Mouse (Mus musculus) MEL (cell line): ENCODE measurements around the gene Per1. TPM values are rescaled to one million over a fixed set of nuclear protein-coding genes. Genes with fewer than 3 reads are reported as not detected.
A peak's percentile ranks its signal among the peaks of the same experiment; 100 is the strongest.

Source experiments
- DNase-seq: peaks from one replicate; pipeline ENCODE4 v3.0.0; 2011; ENCODE audit warnings: low read depth, low spot score
- H3K27ac ChIP-seq: 2 replicates; pipeline ENCODE4 v1.5.1; 2012; ENCODE audit warnings: low read depth, mild to moderate bottlenecking, control low read depth, low read length, moderate library complexity; ENCODE audit not compliant: control insufficient read depth
- H3K27me3 ChIP-seq, 2 experiments: fragments of 150-350 bp in 1 of 2; sonication (generic) in 1 of 2; 2 replicates each; pipeline ENCODE4 v1.6.1; 2012; ENCODE audit warnings: low read length in 2 of 2, mild to moderate bottlenecking in 2 of 2, improper control_type of control experiment in 1 of 2, moderate library complexity in 1 of 2; ENCODE audit not compliant: insufficient read depth in 2 of 2, control insufficient read depth in 1 of 2
- H3K36me3 ChIP-seq, 2 experiments: 2 replicates each; pipeline ENCODE4 v1.6.1; 2012 to 2014; ENCODE audit warnings: low read length in 2 of 2, improper control_type of control experiment in 1 of 2, inconsistent platforms in 1 of 2, mild to moderate bottlenecking in 1 of 2; ENCODE audit not compliant: insufficient read depth in 2 of 2, control insufficient read depth in 1 of 2
- H3K4me1 ChIP-seq, 2 experiments: fragments of 150-350 bp in 1 of 2; sonication (generic) in 1 of 2; 2 replicates each; pipeline ENCODE4 v1.6.1; 2012; ENCODE audit warnings: low read length in 2 of 2, improper control_type of control experiment in 1 of 2, mild to moderate bottlenecking in 1 of 2; ENCODE audit not compliant: insufficient read depth in 2 of 2, control insufficient read depth in 1 of 2
- H3K4me3 ChIP-seq, 2 experiments: fragments of 150-350 bp in 1 of 2; sonication (generic) in 1 of 2; 2 replicates each; pipeline ENCODE4 v1.5.1; 2012; ENCODE audit warnings: low read depth in 2 of 2, low read length in 2 of 2, mild to moderate bottlenecking in 2 of 2, moderate library complexity in 2 of 2, control low read depth in 1 of 2, improper control_type of control experiment in 1 of 2; ENCODE audit not compliant: control insufficient read depth in 1 of 2, insufficient read depth in 1 of 2
- H3K79me2 ChIP-seq: 2 replicates; pipeline ENCODE4 v1.6.1; 2012; ENCODE audit warnings: mild to moderate bottlenecking, low read length, moderate library complexity; ENCODE audit not compliant: control insufficient read depth, poor library complexity, insufficient read depth
- H3K9ac ChIP-seq: 2 replicates; pipeline ENCODE4 v1.6.1; 2012; ENCODE audit warnings: low read depth, mild to moderate bottlenecking, control low read depth, low read length, moderate library complexity; ENCODE audit not compliant: control insufficient read depth, poor library complexity, severe bottlenecking
- H3K9me3 ChIP-seq: fragments of 150-350 bp; sonication (generic); replicated peaks from 2 replicates; pipeline ENCODE4 v1.6.1; 2012; ENCODE audit warnings: mild to moderate bottlenecking, low read length, improper control_type of control experiment, moderate library complexity; ENCODE audit not compliant: insufficient read depth
- CTCF ChIP-seq, 3 experiments: IDR thresholded peaks in 2 of 3; conservative IDR thresholded peaks in 1 of 3; 2 replicates each; pipeline ENCODE4 v1.5.1; 2011 to 2012; ENCODE audit warnings: low read length in 3 of 3, low read depth in 2 of 3, mild to moderate bottlenecking in 2 of 3, improper control_type of control experiment in 1 of 3, inconsistent platforms in 1 of 3, mixed read lengths in 1 of 3, moderate library complexity in 1 of 3; ENCODE audit not compliant: control insufficient read depth in 1 of 3, insufficient read depth in 1 of 3, poor library complexity in 1 of 3, severe bottlenecking in 1 of 3
- ELF1 ChIP-seq: IDR thresholded peaks from 2 replicates; pipeline ENCODE4 v1.6.1; 2014; ENCODE audit warnings: low read depth, mild to moderate bottlenecking, inconsistent platforms, low read length, improper control_type of control experiment, moderate library complexity
- ETS1 ChIP-seq: IDR thresholded peaks from 2 replicates; pipeline ENCODE4 v1.6.1; 2012; ENCODE audit warnings: low read depth, mild to moderate bottlenecking, inconsistent platforms, low read length, improper control_type of control experiment, moderate library complexity
- GABPA ChIP-seq: IDR thresholded peaks from 2 replicates; pipeline ENCODE4 v1.6.1; 2012; ENCODE audit warnings: low read depth, mild to moderate bottlenecking, inconsistent platforms, low read length, improper control_type of control experiment, moderate library complexity
- MAZ ChIP-seq: IDR thresholded peaks from 2 replicates; pipeline ENCODE4 v1.6.1; 2012; ENCODE audit warnings: low read depth, mild to moderate bottlenecking, inconsistent platforms, low read length, improper control_type of control experiment
- MXI1 ChIP-seq: IDR thresholded peaks from 2 replicates; pipeline ENCODE4 v1.6.1; 2011; ENCODE audit warnings: mild to moderate bottlenecking, low read depth, low read length, improper control_type of control experiment
- RAD21 ChIP-seq: IDR thresholded peaks from 2 replicates; pipeline ENCODE4 v1.6.1; 2011; ENCODE audit warnings: mild to moderate bottlenecking, low read depth, low read length, improper control_type of control experiment
- RCOR1 ChIP-seq: IDR thresholded peaks from 2 replicates; pipeline ENCODE4 v1.6.1; 2012; ENCODE audit warnings: low read depth, mild to moderate bottlenecking, inconsistent platforms, low read length, improper control_type of control experiment
- SIN3A ChIP-seq: IDR thresholded peaks from 2 replicates; pipeline ENCODE4 v1.6.1; 2012; ENCODE audit warnings: low read length, improper control_type of control experiment, inconsistent platforms
- SMC3 ChIP-seq: IDR thresholded peaks from 2 replicates; pipeline ENCODE4 v1.6.1; 2011; ENCODE audit warnings: low read depth, low read length, improper control_type of control experiment
- TAL1 ChIP-seq: IDR thresholded peaks from 2 replicates; pipeline ENCODE4 v1.6.1; 2012; ENCODE audit warnings: mild to moderate bottlenecking, inconsistent platforms, low read length, moderate library complexity, mixed read lengths
- TCF12 ChIP-seq: IDR thresholded peaks from 2 replicates; pipeline ENCODE4 v1.6.1; 2014; ENCODE audit warnings: low read depth, mild to moderate bottlenecking, inconsistent platforms, low read length, improper control_type of control experiment, moderate library complexity
- USF2 ChIP-seq, 2 experiments: IDR thresholded peaks; 2 replicates each; pipeline ENCODE4 v1.6.1; 2011 to 2012; ENCODE audit warnings: improper control_type of control experiment in 2 of 2, low read length in 2 of 2, borderline replicate concordance in 1 of 2, inconsistent platforms in 1 of 2, low read depth in 1 of 2, mild to moderate bottlenecking in 1 of 2; ENCODE audit not compliant: insufficient read depth in 1 of 2
- ZC3H11A ChIP-seq: IDR thresholded peaks from 2 replicates; pipeline ENCODE4 v1.6.1; 2012; ENCODE audit warnings: low read depth, mild to moderate bottlenecking, inconsistent platforms, low read length, improper control_type of control experiment
- ZNF384 ChIP-seq: IDR thresholded peaks from 2 replicates; pipeline ENCODE4 v1.6.1; 2012; ENCODE audit warnings: low read depth, mild to moderate bottlenecking, inconsistent platforms, low read length, improper control_type of control experiment
- polyA plus RNA-seq, 2 experiments: library from polyadenylated mRNA; stranded (reverse) in 1 of 2; unstranded in 1 of 2; fragments of >175 nt in 1 of 2; fragments of >200 nt in 1 of 2; gene quantifications; 2 replicates each; pipeline versions ENCODE4 v1.2.1 to v1.2.4; 2012; ENCODE audit warnings: low replicate concordance in 2 of 2, low read depth in 1 of 2; ENCODE audit not compliant: insufficient read length in 2 of 2, insufficient read depth in 1 of 2, missing spikeins in 1 of 2
- total RNA-seq: library from RNA; depleted of rRNA; stranded (reverse); fragments of 300-350 nt; gene quantifications from 2 replicates; pipeline ENCODE4 v1.2.3, GENCODE M21; 2012

Per1 gene
- total and polyA plus RNA-seq, 3 experiments: 4.5 to 34.9 TPM; not detected in 1

- Histone ChIP-seq H3K27me3 (peaks cover 7 to 15% of the 10 kb centered on the region in 2 experiments), H3K36me3 (0 out of 4 replicates have a peak, but pooled peaks cover 0 to 2% of the 10 kb centered on the region in 2 experiments), H3K9me3 (no peaks in the 10 kb centered on the region), H3K27ac (no peak overlapping the region), H3K4me1 (no peaks in the 10 kb centered on the region), H3K4me3 (no peak overlapping the region), H3K9ac (no peak overlapping the region), H3K79me2 (no peaks in the 10 kb centered on the region)
- DNase-seq: peak; percentile 78
- no peak for TF ChIP-seq USF2 (IDR thresholded peaks at IDR 0.05; ENCODE audit: borderline replicate concordance in 1 of 2, insufficient read depth in 1 of 2, low read depth in 1 of 2, low read length in 2 of 2)
- peak; percentile 81 for TF ChIP-seq RAD21
- TF ChIP-seq TCF12: no peak
- TF ChIP-seq RCOR1: no peak
- TF ChIP-seq ELF1: no peak
- peak; percentile 53 to 80 (median 78) for TF ChIP-seq CTCF (IDR thresholded peaks at IDR 0.05 in 2 of 3, conservative IDR thresholded peaks at IDR 0.05 in 1 of 3; ENCODE audit: control insufficient read depth in 1 of 3, insufficient read depth in 1 of 3, low read depth in 2 of 3, low read length in 3 of 3, poor library complexity in 1 of 3, severe bottlenecking in 1 of 3)
- peak; percentile 87 for TF ChIP-seq SMC3
- peak; percentile 76 for TF ChIP-seq ZC3H11A
- peak; percentile 94 for TF ChIP-seq ZNF384
- peak; percentile 44; the same call in 1 of the 2 replicates for TF ChIP-seq SIN3A
- no peak for TF ChIP-seq ETS1
- no peak for TF ChIP-seq GABPA
- 0 out of 2 replicates have a peak, but pooled peaks have one; percentile 21 for TF ChIP-seq MXI1
These were observed 55.4 kb downstream of the Per1 start for GRCm38 (mm10) chr11:69150444-69150843.

DNA sequence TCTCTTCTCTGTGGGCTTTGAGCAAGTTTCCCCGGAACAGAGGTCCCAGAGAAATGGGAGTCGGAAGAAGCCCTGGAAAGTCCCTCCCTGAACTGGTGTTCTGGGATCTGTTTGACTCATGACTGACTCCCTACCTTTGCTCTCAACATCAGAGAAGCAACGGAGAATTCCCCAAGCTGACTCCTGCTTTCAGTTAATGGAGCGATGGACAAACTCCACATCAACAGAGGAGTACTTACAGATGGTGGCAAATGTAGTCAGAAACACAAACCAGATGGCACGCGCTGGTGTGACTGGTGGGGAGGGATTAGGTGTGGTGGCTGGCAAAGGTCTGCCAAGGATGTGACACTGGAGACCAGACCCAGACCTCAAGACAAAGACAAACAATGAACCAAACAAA is 56.0 kb downstream of the Per1 start:
- H3K9me3 ChIP-seq: no peaks in the 10 kb centered on the region
- H3K4me1 ChIP-seq: no peaks in the 10 kb centered on the region
- H3K27ac ChIP-seq: no peak overlapping the region
- H3K27me3 ChIP-seq: peaks cover 7 to 15% of the 10 kb centered on the region in 2 experiments
- no peak overlapping the region for H3K9ac ChIP-seq
- no peak overlapping the region for H3K4me3 ChIP-seq
- H3K36me3 ChIP-seq: 0 out of 4 replicates have a peak, but pooled peaks cover 0 to 2% of the 10 kb centered on the region in 2 experiments
- H3K79me2 ChIP-seq: no peaks in the 10 kb centered on the region
- no peak for TF ChIP-seq TAL1
- TF ChIP-seq, all 39 proteins: peak for 0
- DNase-seq: no peak

DNA sequence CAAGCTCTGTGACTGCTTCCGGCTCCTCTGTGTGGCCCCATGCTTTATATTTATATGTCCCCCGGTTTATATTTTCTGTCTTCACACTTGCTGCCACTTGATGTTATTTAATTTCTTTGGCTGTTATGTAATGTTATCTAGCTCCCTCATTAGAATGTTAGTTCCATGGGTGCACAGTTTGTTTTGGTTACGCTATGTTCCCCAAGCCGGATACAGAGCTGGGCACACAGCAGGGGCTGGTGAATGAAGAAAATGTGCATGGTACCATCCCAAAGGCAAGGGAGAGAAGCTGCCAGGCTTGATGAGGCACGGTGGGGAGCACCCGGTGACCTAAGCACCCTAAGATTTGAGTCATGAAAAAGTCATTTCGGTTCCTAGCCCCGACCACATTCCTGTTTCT is 58.8 kb downstream of the Per1 start:
- H3K27ac ChIP-seq: no peak overlapping the region
- H3K36me3 ChIP-seq: 0 out of 4 replicates have a peak, but pooled peaks cover 0 to 2% of the 10 kb centered on the region in 2 experiments
- no peaks in the 10 kb centered on the region for H3K4me1 ChIP-seq
- DNase-seq: no peak
- H3K9ac ChIP-seq: no peak overlapping the region
- H3K4me3 ChIP-seq: no peak overlapping the region
- peaks cover 0 to 10% of the 10 kb centered on the region in 2 experiments; a peak in 3 of 4 replicates for H3K27me3 ChIP-seq
- no peaks in the 10 kb centered on the region for H3K9me3 ChIP-seq
- no peaks in the 10 kb centered on the region for H3K79me2 ChIP-seq
- no peak for TF ChIP-seq MAZ
- TF ChIP-seq, all 39 proteins: peak for 0
